Mouse (Mus musculus) kidney, adult 2 months (tissue): ENCODE results near the gene Tifa. TPM values are rescaled to one million over a fixed set of nuclear protein-coding genes. Genes with fewer than 3 reads are reported as not detected.

ENCODE experiments used
- DNase-seq: peaks from one replicate; pipeline ENCODE4 v3.0.0; 2021
- H3K27ac ChIP-seq: fragments of 200-500 bp; 2 replicates; pipeline ENCODE4 v1.5.1; 2012; ENCODE audit warnings: low read depth, low read length, control low read depth, inconsistent platforms; ENCODE audit not compliant: insufficient read depth
- H3K27me3 ChIP-seq: fragments of 200-500 bp; replicated peaks from 2 replicates; pipeline ENCODE4 v1.6.1; 2012; ENCODE audit warnings: mild to moderate bottlenecking, moderate library complexity, low read length, inconsistent platforms; ENCODE audit not compliant: control insufficient read depth, insufficient read depth
- H3K36me3 ChIP-seq: fragments of 200-500 bp; 2 replicates; pipeline ENCODE4 v1.6.1; 2012; ENCODE audit warnings: mild to moderate bottlenecking, moderate library complexity, low read length, inconsistent platforms; ENCODE audit not compliant: control insufficient read depth, insufficient read depth
- H3K4me1 ChIP-seq: fragments of 200-500 bp; 2 replicates; pipeline ENCODE4 v1.6.1; 2011; ENCODE audit warnings: low read length; ENCODE audit not compliant: control insufficient read depth, insufficient read depth
- H3K4me3 ChIP-seq: fragments of 200-500 bp; 2 replicates; pipeline ENCODE4 v1.5.1; 2011; ENCODE audit warnings: mild to moderate bottlenecking, low read depth, low read length, control low read depth; ENCODE audit not compliant: insufficient read depth
- CTCF ChIP-seq: fragments of 200-500 bp; conservative IDR thresholded peaks from 2 replicates; pipeline ENCODE4 v1.5.1; 2011; ENCODE audit warnings: low read depth, mild to moderate bottlenecking, control low read depth, low read length, moderate library complexity, mixed read lengths; ENCODE audit not compliant: insufficient read depth, insufficient read length
- POLR2A ChIP-seq: fragments of 200-500 bp; IDR thresholded peaks from one replicate; pipeline ENCODE4 v1.6.1; 2011; ENCODE audit warnings: low read depth, low read length, control low read depth
- WGBS: fragments of 180-500 bp; shearing (Covaris S2); methylation state at CpG from one replicate; pipeline ENCODE4 v1.1.7; 2018; 5-methylcytosine and 5-hydroxymethylcytosine counted together
- polyA plus RNA-seq: library from polyadenylated mRNA; depleted of rRNA; stranded (reverse); fragments of >200 nt; gene quantifications from 2 replicates; pipeline ENCODE4 v1.2.3, GENCODE M21; 2012

The Tifa gene
- polyA plus RNA-seq, 1 experiment = 4.1 TPM

DNA sequence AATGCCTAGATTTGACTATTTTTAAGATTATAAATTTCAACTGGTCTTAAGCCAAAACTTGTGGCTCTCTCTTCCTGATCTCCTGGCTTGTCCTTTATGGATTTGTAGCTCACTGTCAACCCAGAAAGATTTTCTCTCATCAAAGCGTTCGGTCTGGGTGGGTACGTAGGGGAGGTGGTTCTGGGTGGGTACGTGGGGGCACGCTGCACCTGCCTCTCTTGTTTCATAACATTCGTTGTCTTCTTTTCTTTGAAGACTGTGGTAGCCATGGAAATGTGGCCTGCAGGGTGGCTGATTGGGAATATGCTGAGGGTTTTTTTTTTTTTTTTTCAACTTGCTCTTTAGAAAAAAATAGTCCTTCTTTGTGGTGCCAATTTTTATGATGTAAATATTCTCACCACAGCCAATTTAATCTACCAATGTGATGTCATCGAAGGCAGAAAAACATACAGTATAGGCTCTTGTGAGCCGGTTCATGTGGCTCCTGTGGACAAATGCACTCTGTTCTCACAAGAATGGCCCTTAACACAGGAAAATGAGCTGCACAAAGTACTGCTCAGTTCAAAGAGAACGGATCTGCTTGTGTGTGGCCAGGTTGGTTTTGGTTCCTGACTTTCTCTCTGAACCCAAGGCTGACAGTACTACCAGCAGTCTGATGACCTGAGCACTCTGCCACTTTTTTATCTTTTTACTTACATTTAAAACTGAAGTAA is 78.6 kb downstream of the Tifa start:
- Histone ChIP-seq H3K27ac (no peak overlapping the region), H3K4me3 (no peak overlapping the region), H3K36me3 (no peaks in the 10 kb centered on the region), H3K4me1 (no peaks in the 10 kb centered on the region), H3K27me3 (no peaks in the 10 kb centered on the region)
- TF ChIP-seq CTCF = no peak
- no peak for TF ChIP-seq POLR2A
- 85% methylated on average over 9 of the region's 9 CpGs for WGBS
- DNase-seq = no peak

DNA sequence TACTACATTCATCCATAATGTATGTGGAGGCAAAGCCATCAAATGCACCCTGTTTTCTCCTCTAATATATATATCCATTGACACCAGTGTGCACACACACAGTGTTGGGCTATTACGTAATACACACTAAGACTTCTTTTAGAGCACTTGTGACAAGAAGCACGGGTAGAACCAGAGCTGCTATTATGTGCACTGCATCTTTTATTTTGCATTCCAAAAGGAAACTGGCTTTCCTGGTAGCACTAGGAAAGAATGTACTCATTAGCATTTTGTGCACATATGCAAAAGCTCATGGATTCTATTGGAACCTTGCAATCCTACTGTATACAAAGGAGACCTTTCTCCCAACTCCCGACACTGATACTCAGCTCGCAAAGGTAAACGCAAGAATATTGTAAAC is 79.3 kb downstream of the Tifa start:
- no peak overlapping the region for H3K27ac ChIP-seq
- no peaks in the 10 kb centered on the region for H3K4me1 ChIP-seq
- TF ChIP-seq POLR2A = no peak
- TF ChIP-seq CTCF = no peak
- H3K36me3 ChIP-seq = no peaks in the 10 kb centered on the region
- H3K4me3 ChIP-seq = no peak overlapping the region
- H3K27me3 ChIP-seq = no peaks in the 10 kb centered on the region
- DNase-seq = no peak
- WGBS = 67% methylated on average over 5 of the region's 5 CpGs

DNA sequence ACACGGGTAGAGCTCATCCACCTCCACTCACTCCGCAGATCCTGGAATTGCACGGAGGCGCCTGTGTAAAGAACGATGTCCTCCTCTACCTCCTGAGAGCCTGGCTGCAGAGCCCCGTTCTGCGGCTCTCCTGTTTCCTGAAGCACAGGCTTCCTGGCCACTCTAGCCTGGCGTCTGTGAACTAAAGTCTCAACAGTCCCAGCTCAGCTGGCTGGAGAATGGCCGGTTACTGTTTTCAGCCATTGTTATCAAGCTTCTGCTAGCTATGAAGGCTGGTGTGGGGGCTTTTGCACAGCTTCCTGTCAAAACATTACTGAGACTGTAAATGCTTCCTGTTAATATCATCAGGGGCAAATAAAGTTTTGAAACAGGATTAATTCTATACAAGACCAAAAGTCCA is 82.0 kb downstream of the Tifa start:
- no peak for DNase-seq
- H3K4me3 ChIP-seq = no peak overlapping the region
- 66% methylated on average over 9 of the region's 9 CpGs for WGBS
- no peaks in the 10 kb centered on the region for H3K27me3 ChIP-seq
- TF ChIP-seq POLR2A (no peak), CTCF (no peak)
- no peaks in the 10 kb centered on the region for H3K4me1 ChIP-seq
- H3K36me3 ChIP-seq = no peaks in the 10 kb centered on the region
- H3K27ac ChIP-seq = no peak overlapping the region

DNA sequence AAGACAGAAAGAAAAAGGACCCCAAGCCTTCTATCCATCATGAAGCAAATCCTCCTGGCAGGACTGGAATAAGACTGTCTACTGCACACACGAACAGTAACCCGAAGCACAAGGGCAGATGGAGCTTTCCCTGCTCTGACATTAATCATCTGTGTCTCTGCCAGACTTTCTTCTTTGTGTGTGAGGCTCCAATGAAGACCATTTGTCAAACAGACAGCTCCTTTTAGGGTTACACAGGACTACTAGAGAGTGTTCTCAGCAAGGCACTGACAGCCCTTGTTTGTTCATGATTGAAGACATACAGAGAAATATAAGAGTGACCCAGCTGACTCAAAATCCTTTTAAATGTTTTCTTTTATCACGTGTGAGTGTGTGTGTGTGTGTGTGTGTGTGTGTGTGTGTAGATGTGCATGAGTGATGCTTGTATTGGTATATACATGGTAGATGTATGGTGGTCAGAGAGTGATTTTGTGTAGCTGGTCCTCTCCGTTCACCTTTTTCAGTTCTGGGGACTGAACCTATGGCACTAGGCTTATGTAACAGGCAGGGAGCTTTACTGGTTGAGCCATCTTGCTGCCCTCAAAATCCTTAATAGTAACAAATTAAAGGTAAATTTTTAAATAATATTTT is 84.8 kb downstream of the Tifa start:
- Histone ChIP-seq H3K4me3 (no peak overlapping the region), H3K27me3 (no peaks in the 10 kb centered on the region), H3K4me1 (no peaks in the 10 kb centered on the region), H3K36me3 (no peaks in the 10 kb centered on the region), H3K27ac (no peak overlapping the region)
- 40% methylated on average over 4 of the region's 4 CpGs for WGBS
- TF ChIP-seq POLR2A (no peak), CTCF (no peak)
- no peak for DNase-seq

DNA sequence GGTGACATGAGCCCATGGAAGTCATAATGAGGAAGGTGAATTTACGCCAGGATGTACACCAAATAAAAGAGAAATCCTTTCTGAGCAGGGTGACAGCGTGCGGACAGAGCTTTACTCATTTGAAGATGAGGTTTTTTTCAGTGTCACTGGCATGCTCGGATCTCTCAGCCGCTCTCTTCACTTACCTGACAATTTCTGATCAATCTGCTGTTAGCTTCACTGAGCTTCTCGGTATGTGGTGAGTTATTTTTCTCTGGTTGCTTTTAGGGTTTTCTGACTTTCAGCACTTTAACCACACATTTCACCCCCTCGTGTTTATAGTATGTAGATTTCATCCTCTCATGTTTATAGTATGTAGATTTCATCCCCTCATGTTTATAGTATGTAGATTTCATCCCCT is 85.5 kb downstream of the Tifa start:
- H3K36me3 ChIP-seq = no peaks in the 10 kb centered on the region
- DNase-seq = no peak
- H3K4me3 ChIP-seq = no peak overlapping the region
- no peak overlapping the region for H3K27ac ChIP-seq
- H3K4me1 ChIP-seq = no peaks in the 10 kb centered on the region
- TF ChIP-seq CTCF (no peak), POLR2A (no peak)
- 89% methylated on average over 7 of the region's 7 CpGs for WGBS
- H3K27me3 ChIP-seq = no peaks in the 10 kb centered on the region

DNA sequence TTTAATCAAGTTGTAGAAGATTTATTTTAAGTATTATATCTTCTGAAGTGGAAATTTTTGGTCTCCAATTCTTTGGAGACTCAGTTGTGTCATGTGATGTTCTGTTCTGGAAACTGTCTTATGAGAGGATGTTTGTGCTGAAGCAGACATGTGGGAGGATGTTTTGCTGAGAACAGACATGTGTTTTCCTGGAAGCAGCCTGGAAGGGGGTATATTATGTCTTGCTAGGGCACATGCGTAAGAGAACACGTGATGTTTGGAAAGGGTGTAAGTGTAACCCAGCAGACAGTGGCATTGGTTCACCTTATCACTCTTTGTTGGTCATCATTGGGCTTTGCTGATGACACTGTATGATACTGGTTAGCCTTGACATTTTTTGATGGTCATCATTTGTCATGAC is 85.9 kb downstream of the Tifa start:
- TF ChIP-seq POLR2A = no peak
- no peak for TF ChIP-seq CTCF
- WGBS = 91% methylated on average over 2 of the region's 2 CpGs
- Histone ChIP-seq H3K36me3 (no peaks in the 10 kb centered on the region), H3K4me3 (no peak overlapping the region), H3K27me3 (no peaks in the 10 kb centered on the region), H3K4me1 (no peaks in the 10 kb centered on the region), H3K27ac (no peak overlapping the region)
- no peak for DNase-seq

DNA sequence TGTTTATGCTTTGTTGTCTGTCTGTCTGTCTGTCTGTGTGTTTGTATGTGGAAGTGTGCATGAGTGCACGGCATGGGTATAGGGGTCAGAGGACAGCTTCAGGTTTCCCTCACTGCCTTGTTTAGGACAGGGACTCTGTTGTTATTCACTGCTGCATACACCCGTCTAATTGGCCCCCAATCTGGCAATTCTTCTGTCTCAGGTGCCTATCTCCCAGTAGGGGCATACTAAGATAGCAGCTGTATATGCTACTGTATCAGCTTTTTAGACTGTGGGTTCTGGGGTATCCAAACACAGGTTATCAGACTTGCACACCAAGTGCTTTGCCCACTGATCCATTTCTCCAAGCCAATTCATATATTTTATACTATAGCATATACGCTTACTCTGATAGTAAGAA is 90.4 kb downstream of the Tifa start:
- Histone ChIP-seq H3K4me3 (no peak overlapping the region), H3K27ac (no peak overlapping the region), H3K4me1 (no peaks in the 10 kb centered on the region), H3K27me3 (no peaks in the 10 kb centered on the region), H3K36me3 (no peaks in the 10 kb centered on the region)
- no peak for DNase-seq
- WGBS = 85% methylated on average over 3 of the region's 3 CpGs
- TF ChIP-seq POLR2A (no peak), CTCF (no peak)
